Mouse (Mus musculus) testis, postnatal 10 days (tissue): ENCODE results near the gene Men1.
A peak's percentile ranks its signal among the peaks of the same experiment; 100 is the strongest.
"Not testable (repeated sequence)": the region's sequence is repeated elsewhere in the genome, so short reads cannot be mapped to it uniquely, and the experiment has no call there.

Experiments used
- DNase-seq: peaks from one replicate; pipeline ENCODE4 v3.0.0; 2021; ENCODE audit warnings: low spot score

Men1 gene

DNA sequence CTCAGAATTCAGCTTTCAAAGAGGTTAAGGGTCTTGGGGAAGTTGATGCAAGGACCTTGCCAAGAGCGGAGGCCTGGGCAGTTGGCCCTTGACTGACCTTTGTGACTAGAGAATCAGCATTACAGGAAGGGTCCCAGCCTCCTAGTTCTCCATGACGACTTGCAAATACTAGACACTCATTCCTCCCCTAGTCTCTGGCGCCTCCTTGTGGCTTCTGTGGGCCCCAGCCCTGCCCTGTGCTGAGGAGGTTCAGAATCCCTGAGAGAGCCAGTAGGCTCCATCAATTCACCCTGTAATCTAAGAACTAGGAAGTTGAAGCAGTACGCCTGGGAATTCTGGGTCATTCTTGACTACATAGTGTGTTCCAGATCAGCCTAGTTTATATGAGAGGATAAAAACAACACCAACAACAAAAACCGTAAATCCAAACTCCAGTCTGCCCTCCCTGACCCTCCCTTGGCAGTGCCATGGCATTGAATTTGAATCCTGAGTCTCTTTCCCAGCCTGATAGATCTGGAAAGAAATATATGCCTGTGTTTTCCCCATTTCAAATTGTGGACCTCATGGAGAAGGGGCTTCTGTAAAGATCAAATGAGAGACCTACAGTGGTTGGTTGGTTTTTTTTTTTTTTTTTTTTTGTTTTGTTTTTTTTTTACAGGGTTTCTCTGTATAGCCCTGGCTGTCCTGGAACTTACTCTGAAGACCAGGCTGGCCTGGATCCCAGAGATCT is 29.8 kb upstream of the Men1 start:
- peak; percentile 96 for DNase-seq

DNA sequence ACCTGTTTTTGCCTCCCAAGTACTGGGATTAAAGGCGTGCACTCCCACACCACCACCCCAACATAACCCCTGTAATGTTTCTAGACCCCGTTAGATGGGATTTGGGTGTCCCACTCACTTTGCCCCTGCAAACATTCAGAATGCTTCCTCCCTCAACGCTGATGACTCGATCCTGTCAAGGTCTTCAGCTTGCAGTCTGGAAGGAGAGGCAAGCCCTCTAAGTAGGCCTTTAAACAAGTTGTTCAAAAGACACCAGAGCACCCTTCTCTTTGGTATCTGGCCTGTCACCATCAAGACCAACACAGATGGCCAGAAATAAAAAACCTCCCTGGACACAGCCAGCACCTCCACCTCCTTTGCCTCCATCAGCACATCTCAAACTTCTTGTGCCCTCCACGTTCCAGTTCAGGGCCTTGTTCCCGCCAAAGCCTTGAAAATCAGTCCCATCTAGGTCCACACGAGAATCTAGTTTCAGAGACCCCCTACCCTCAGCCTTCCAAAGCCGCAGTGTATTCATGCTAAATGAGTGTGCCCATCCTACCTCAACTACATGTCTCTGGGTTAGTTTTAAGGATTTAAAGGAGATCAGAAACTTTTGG is 29.2 kb upstream of the Men1 start:
- no peak for DNase-seq

GRCm38 (mm10) chr19:6306137-6306551 is 28.6 kb upstream of the Men1 start, which contains the start of gene Cdc42bpg:
Gene Cdc42bpg, plus strand, starts transcription at chr19:6306456.
- DNase-seq = peak; percentile 92

GRCm38 (mm10) chr19:6306586-6306985 is 28.2 kb upstream of the Men1 start:
- peak; percentile 93 for DNase-seq

DNA sequence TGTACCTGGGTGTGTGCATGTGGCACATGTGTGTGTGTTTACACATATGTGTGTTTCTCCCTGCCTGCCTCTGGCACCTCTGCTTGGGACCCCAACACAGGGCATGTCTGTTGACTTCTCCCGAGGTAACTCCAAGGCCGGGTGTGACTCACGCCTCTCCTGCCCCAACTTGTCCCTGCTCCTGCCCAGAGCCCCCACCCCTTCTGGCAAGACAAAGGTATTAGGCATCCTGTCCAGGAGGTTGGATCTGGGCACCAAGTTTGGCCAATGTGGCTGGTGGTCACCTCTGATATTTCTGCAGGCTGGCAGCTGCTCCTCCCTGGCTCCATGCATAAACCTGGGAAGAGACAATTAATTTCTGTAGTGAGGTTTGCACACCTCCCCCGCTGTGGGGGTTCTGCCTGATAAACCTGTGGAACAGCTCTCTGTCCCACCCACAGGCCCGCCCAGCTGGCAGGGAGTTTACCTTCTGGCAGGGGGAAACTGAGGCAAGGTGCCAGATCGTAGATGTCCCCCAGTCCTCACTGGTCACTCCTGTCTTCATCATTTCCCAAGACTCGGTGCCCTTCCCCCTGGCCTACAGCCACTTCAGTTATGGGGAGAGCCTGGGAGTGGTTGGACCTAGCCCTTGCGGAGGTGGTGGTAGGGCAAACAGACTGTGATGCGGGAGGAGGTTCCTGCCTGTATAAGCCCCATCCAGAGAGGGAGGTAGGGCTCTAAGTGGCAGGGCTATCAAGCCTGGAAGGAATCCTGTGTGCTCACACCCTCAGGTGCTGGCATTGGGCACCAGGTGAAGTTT is 26.8 kb upstream of the Men1 start:
- DNase-seq = no peak

GRCm38 (mm10) chr19:6310181-6310580 is 24.6 kb upstream of the Men1 start:
- no peak for DNase-seq

DNA sequence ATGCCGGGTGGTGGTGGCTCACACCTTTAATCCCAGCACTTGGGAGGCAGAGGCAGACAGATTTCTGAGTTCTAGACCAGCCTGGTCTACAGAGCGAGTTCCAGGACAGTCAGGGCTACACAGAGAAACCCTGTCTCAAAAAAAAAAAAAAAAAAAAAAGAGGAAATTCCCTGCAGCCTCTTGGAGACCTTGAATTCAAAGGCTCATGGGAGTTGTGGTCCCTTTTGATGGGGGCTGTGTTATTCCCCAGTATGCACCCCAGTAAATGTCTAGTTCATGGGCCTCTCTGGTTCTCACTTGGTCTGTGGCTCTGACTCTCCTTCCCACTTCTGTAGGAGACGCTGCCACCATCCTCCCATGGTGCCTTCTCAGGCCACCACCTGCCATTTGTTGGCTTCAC is 23.0 kb upstream of the Men1 start:
- DNase-seq = not testable (repeated sequence)

DNA sequence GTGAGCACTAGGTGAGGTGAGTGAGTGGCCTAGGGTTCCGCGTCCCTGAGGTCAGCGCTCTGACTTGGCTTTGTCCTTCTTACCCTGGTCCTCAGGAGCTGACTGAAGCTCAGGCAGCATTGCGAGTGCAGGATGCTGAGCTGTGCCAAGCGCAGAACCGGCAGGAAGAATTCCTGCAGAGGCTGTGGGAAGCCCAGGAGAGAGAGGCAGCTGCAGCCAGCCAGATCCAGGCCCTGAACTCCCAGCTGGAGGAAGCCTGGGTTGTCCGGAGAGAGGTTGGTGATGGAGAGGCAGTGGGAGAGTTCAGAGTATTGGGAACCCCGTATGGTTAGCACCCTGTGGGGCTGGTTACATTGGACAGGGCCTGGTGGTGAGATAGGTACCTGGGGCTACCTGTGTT is 21.0 kb upstream of the Men1 start:
- no peak for DNase-seq

DNA sequence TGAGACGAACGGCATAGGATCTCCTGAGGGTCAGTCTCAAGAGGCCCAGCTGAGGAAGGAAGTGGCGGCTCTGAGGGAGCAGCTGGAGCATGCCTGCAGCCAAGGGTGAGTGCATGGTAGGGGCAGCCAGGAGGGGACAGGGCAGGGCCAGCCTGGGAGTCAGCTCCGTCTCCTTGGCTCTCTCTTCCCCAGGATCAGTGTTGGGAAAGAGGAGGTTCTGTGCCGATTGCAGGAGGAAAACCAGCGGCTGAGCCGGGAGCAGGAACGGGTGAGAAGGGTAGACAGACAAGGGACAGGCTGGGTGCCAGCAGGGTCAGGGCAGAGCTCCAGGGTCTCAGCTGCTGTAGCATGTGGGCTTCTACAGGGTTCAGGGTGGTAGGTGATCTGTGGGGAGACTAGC is 20.3 kb upstream of the Men1 start:
- DNase-seq = no peak

GRCm38 (mm10) chr19:6315573-6315972 is 19.2 kb upstream of the Men1 start:
- no peak for DNase-seq

DNA sequence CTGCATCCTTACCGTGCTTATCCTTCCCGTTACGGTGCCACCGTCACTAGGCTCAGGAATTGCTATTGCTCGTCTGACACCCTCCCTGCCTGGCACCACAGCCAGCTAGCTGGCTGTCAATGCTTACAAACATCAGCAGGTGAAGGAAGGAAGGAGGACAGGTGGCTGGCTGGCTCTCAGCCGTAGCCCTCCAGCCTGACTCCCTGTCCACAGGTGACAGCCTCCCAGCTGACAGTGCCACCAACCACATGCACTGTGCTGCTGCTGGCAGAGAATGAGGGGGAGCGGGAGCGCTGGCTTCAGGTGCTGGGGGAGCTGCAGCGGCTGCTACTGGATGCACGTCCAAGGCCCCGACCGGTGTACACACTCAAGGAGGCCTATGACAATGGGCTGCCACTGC is 16.6 kb upstream of the Men1 start:
- no peak for DNase-seq

DNA sequence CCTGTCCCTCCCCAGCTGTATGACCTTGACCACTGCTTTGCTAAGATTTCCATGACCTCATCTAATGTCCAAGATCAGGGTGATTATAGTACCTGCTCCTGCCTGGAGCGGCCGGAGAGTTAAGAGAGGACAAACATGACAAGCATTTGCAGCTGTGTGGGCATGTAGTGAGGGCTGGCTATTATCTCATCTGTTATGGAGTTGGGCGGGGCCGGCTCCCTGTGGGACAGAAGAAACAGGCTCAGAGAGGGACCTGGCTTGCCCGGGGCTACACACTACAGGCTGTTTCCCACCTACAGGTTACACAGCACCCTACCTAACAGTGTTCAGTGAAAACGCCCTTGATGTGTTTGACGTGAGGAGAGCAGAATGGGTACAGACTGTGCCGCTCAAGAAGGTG is 13.4 kb upstream of the Men1 start:
- no peak for DNase-seq

DNA sequence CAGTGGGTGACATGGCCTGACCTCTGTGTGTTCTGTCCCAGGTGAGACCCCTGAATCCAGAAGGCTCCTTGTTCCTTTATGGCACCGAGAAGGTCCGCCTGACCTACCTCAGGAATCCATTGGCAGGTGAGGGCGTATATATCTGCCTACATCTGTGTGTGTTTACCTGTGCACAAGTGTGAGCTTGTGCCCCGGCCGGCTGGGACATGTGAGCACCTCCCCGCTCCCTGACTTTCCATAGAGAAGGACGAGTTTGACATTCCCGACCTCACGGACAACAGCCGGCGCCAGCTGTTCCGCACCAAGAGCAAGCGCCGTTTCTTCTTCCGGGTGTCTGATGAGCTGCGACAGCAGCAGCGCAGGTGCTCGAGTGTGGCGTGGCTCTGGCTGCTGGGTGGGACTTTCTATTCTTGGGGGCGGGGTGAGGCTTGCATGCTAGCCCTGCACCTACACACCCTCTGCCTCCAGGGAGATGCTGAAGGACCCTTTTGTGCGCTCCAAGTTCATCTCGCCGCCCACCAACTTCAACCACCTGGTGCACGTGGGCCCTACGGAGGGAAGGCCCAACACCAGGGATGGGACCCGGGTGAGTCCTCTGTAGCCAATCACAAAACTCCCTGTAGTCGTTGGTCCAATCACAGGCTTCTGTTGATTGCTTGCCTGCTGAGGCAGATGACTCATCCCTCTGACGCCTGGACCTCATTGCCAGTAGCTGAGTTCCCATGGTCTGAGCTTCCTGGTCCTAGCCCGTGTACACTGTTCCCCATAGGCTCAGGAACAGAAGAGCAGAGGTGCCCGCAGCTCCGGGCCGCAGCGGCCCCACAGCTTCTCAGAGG is 12.8 kb upstream of the Men1 start:
- no peak for DNase-seq

GRCm38 (mm10) chr19:6324751-6325150 is 10.0 kb upstream of the Men1 start:
- DNase-seq = no peak

DNA sequence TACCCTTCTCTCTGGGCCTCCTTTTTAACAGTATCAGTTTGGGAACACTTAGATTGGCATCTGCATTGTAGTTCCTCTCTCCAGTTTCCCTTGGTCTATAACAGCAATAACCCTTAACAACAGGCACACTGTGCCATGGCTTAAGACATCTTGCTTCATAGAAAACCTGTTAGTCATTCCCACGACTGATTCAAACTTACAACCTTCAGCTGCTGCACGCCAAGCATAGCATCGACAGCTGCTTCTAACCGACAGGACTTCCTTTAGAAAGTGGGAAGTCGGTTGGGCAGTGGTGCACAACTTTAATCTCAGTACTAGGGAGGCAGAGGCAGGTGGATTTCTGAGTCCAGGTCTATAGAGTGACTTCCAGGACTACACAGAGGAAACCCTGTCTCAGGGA is 3.6 kb upstream of the Men1 start:
- no peak for DNase-seq

DNA sequence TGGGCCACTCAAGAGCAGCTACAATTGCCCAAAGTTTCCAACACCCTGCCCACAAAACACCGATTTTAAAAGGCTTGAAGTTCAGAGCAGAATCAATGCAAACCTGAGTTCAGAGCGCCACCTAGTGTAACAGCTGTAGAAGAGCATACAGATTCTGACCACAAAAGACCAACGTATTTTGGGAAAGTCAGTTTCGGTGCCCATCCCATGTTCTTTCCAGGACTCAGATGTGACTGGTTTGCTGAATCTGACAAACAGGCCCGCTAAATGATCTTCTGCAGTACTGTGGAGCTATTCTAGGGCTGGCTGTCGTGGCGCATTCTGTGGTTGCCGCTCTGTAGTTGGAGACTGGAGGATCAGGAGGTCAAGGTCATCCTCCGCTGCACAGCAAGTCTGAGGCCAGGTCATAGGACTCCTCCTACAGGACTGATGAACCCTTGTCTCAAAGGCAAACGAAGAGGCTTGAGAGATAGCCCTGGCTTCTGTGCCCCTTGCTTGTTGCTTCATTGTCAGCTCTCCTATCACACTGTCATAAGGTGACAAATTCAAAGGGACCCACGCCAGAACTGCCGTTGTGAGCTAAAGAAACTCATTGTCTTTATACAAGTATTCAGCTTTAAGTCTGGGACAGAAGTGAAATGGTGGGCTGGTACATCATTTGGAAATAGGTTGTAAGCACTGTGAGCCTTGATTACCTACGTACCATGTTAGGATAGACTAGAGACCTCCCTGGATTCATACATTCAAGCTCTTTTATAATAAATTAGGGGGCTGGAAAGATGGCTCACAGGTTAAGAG is 2.9 kb upstream of the Men1 start:
- DNase-seq = peak; percentile 72

DNA sequence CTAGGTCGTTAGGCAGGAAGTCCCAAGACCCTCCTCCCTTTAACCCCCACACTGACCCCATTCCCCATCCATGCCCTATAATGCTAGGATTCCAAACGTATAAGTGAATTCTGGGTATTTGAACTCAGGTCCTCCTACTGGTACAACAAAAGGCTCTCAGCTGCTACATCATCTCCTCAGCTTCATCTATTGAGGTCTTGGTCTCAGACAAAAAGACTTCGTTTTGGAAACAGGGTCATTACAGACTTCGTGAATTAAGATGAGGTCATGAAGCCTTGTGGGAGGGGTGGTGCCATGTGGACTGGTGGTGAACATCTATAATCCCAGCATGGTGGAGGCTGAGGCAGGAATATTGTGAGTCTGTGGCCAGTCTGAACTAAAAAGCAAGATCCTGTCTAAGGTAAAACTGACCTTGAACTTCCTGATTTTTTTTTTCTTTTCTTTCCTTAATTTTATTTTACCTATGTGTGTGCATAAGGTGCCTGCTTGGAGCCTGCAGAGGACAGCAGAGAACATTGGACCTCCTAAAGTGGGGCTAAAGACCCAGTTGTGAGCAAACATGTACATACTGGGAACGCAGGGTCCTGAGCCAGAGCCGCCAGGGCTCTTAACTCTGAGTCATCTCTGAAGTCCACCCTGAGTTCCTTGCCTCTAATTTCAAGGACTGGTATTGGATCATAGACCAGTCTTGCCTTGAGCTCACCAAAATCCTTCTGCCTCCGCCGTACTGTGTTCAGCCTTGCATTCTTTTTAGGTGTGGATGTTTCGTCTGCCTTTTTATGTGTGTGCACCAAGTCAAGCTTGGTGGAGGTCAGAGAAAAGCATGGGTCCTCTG is 801 bp upstream of the Men1 start:
- DNase-seq = no peak

- peak; percentile 65 for DNase-seq
Measured at GRCm38 (mm10) chr19:6335458-6335827, 664 bp downstream of the Men1 start.

DNA sequence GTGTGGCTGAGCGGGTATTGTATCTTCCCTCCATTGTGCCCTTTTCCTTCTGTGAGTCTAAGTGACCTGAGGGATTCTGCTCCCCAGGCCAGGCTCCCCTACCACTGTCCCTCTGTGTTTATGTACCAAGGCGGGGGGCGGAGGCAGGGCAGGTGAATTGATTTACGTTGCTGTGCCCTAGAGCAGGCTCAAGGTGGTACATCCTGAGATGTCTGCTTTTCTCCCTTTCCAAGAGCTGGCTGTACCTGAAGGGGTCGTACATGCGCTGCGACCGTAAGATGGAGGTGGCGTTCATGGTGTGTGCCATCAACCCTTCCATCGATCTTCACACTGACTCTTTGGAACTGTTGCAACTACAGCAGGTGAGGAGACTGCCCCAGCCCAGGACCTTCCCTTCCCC is 2.1 kb downstream of the Men1 start:
- no peak for DNase-seq

- DNase-seq = no peak
Measured at GRCm38 (mm10) chr19:6338171-6338570, 3.4 kb downstream of the Men1 start.

- DNase-seq = no peak
Measured at GRCm38 (mm10) chr19:6338716-6339115, 3.9 kb downstream of the Men1 start.
